Mouse (Mus musculus) embryonic fibroblast, embryonic 13.5 days (primary cell): ENCODE data around the gene Spag9. TPM values are rescaled to one million over a fixed set of nuclear protein-coding genes. Genes with fewer than 3 reads are reported as not detected.

Source experiments
- H3K27ac ChIP-seq: 2 replicates; pipeline ENCODE4 v1.5.1; 2012; ENCODE audit warnings: low read length, control low read depth, inconsistent platforms; ENCODE audit not compliant: insufficient read depth
- H3K4me1 ChIP-seq: 2 replicates; pipeline ENCODE4 v1.6.1; 2011; ENCODE audit warnings: low read length; ENCODE audit not compliant: control insufficient read depth, insufficient read depth
- H3K4me3 ChIP-seq: 2 replicates; pipeline ENCODE4 v1.5.1; 2011; ENCODE audit warnings: mild to moderate bottlenecking, control low read depth, low read length; ENCODE audit not compliant: insufficient read depth
- CTCF ChIP-seq: IDR thresholded peaks from 2 replicates; pipeline ENCODE4 v1.5.1; 2011; ENCODE audit warnings: mild to moderate bottlenecking, control low read depth, low read length, moderate library complexity, borderline replicate concordance; ENCODE audit not compliant: insufficient read depth
- POLR2A ChIP-seq: IDR thresholded peaks from 2 replicates; pipeline ENCODE4 v1.6.1; 2011; ENCODE audit warnings: low read depth, mild to moderate bottlenecking, control low read depth, low read length, moderate library complexity
- polyA plus RNA-seq: library from polyadenylated mRNA; stranded (reverse); fragments of >200 nt; gene quantifications from 2 replicates; pipeline ENCODE4 v1.2.4, GENCODE M21; 2011; ENCODE audit warnings: low read depth; ENCODE audit not compliant: missing spikeins, insufficient read length

Spag9 gene
- polyA plus RNA-seq, 1 experiment: 93.7 TPM

DNA sequence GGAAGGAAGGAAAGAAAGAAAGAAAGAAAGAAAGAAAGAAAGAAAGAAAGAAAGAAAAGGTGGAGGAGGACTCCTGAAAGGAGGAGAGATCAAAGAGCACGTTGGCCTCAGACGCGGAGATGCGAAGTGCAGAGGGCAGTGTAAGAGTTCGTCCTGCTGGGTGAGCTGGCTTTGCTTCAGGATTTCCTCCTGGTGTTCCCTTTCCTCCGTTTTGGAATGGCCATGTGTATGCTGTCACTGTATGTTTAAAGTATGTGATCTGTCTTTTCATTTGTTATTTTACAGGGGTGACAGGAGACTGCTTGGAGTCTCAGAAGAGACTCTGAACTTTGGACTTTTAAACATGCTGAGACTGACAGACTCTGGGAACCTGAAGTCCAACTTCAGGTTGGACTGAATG is 34.4 kb upstream of the Spag9 start:
- no peak for TF ChIP-seq CTCF
- TF ChIP-seq POLR2A: no peak
- peaks cover 16% of the 10 kb centered on the region; the same call in 1 of the 2 replicates for H3K4me1 ChIP-seq
- H3K27ac ChIP-seq: no peak overlapping the region
- H3K4me3 ChIP-seq: no peak overlapping the region

DNA sequence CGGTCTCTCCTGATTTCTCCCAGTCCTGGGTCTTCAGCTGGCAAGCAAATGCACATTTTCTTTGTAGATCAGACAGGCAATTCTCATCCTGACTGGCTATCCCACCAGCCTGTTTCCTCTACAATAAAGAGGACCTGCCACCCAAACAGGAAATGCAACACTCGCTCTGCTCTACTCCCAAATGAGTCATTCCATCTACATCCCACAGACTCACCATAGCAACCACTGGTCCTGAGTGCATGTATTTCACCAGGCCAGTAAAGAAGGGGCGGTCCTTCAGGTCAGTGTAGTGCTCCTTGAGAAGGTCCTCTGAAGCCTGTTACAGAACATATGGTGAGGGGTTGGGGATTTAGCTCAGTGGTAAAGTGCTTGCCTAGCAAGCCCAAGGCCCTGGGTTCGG is 32.9 kb upstream of the Spag9 start:
- H3K4me1 ChIP-seq: peaks cover 11% of the 10 kb centered on the region; the same call in 1 of the 2 replicates
- H3K4me3 ChIP-seq: no peak overlapping the region
- no peak overlapping the region for H3K27ac ChIP-seq
- TF ChIP-seq POLR2A (no peak), CTCF (no peak)

DNA sequence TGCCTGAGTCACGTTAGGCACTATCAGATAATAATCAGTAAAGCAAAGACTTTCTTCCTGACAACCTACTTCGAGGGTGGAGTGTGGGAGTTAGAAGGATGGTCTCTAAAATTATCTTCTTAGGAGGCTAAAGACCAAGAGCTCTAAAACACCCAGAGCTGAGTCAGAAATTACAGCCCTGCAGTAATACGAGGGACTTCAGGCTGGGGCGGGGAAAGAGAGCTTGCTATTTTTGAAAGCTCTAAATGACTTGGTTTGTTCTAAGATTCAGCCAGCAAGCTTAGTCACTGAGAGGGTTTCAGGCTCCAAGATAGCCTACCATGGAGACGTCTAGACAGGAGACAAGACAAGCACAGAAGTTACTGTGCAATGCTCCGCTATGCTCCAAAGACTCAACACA is 30.5 kb upstream of the Spag9 start:
- TF ChIP-seq POLR2A: no peak
- TF ChIP-seq CTCF: no peak
- no peak overlapping the region for H3K4me3 ChIP-seq
- no peak overlapping the region for H3K27ac ChIP-seq
- peaks cover 11% of the 10 kb centered on the region; the same call in 1 of the 2 replicates for H3K4me1 ChIP-seq

DNA sequence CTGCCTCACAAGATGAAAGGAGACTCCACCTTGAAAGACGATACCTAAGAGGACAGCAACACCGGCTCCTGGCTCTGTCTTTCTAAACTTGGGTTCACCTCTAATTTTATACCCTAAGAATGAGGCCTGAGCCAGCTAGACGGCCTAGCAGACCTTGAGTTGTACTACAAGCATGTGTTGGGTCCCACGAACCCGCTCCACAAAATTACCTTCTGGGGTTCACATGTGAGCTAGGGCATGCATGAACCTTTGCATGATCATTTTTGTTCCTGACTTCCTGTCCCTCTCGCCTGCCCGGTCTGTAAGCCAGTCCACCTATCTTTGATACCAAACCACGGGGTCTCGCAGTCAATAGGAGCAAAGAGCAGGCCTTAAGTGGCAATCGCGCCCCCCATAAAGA is 28.5 kb upstream of the Spag9 start:
- Histone ChIP-seq H3K4me3 (peak overlapping the region; percentile 79), H3K4me1 (peaks cover 11% of the 10 kb centered on the region; the same call in 1 of the 2 replicates), H3K27ac (peak overlapping the region; percentile 22; the same call in 1 of the 2 replicates)
- TF ChIP-seq CTCF (no peak), POLR2A (no peak)

DNA sequence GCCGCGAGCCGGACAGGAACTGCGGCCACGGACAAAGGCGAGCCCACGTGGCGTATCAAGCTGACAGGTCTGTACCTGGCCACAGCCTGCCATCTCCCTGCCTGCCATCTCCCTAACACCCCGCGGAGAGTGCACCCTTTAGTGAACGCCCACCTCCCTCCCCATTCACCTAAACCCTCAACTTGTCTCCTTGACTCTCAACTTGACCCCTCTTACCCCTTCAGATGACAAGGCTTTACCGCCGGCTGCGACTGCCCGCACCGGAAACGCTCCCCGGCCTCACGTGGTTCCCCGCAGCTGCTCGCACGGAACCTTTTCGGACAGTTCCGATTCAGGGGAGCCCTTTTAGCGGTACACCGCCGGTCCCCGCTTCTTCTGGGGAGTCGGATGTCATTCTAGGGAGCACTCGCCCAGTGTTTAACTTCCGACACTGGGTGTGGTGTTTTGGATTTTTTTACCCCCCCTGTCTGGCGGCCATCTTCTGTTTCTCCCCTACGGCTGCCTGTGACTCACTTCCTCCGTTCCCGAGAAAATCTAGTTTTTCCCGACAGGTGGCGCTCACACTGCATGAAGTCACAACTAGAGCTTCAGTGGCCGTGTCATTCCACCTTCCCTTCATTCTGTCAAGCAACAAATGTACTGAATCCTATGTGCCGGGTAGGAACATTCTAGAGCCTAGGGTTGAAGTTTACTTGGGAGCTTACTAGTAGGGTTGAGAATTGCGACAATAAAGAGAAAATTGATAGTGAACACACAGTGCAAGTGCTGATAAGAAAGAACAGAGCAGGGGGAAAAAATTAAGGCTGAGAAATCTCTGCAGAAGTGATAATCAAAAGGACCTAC is 27.7 kb upstream of the Spag9 start, which contains the start of the genes Gm20390 and Nme1:
Gene Gm20390, minus strand, starts transcription at position 289 of the 843 bp plus-strand sequence.
Gene Nme1, minus strand, starts transcription at position 517 of the 843 bp plus-strand sequence.
- H3K27ac ChIP-seq: peak within 1 kb of the TSS; percentile 22
- peak; percentile 59; the same call in 1 of the 2 replicates for TF ChIP-seq CTCF
- peak; percentile 70; the same call in 1 of the 2 replicates for TF ChIP-seq POLR2A
- peaks cover 8% of the 10 kb centered on the region; the same call in 1 of the 2 replicates for H3K4me1 ChIP-seq
- H3K4me3 ChIP-seq: peak within 1 kb of the TSS; percentile 79

DNA sequence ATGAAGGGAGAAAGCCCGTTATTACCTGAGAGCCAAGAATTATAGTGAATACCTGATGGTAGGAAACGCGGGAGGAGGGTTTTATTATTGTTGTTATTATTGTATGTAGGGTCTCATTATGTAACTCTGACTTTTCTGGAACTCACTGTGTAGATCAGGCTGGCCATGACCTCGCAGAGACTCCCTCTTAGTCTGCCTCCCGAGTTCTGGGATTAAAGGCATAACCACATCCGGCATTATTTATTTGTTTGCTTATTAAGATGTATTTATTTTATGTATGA is 27.1 kb upstream of the Spag9 start:
- Histone ChIP-seq H3K27ac (no peak overlapping the region), H3K4me3 (no peak overlapping the region), H3K4me1 (peaks cover 2% of the 10 kb centered on the region; the same call in 1 of the 2 replicates)
- TF ChIP-seq CTCF (no peak), POLR2A (0 out of 2 replicates have a peak, but pooled peaks have one; percentile 5)

DNA sequence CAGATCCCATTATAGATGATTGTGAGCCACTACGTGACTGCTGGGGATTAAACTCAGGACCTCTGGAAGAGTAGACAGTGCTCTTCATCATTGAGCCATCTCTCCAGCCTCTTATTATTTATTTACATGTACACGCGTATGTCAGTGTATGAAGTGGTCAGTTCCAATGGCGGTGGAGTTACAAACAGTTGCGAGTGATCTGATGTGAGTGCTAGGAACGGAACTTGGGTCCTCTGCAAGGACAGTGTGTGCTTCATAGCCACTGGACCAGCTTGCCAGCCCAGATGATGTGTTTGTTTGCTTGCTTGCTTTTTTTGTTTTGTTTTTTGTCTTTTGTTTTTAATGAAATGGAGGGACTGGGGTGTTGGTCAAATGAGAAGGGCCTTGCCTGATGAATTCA is 26.7 kb upstream of the Spag9 start:
- Histone ChIP-seq H3K4me3 (no peak overlapping the region), H3K4me1 (no peaks in the 10 kb centered on the region; the same call in 1 of the 2 replicates), H3K27ac (no peak overlapping the region)
- TF ChIP-seq CTCF: no peak
- no peak for TF ChIP-seq POLR2A

DNA sequence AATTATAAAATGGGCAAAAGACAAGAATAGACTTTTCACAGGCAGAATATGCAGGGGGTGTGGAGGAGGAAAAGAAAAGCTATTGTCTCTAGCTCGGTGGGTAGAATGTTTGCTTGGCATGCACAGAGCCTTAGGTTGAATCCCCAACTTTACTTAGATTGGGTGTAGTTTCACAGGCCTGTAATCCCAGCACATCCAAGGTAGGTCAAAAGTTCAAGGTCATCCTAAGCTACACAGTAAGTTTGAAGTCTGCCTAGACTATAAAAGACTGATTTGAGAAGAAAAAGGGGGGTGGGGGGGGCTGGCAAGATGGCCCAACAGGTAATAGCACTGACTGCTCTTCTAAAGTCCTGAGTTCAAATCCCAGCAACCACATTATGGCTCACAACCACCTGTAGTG is 26.1 kb upstream of the Spag9 start:
- no peak for TF ChIP-seq POLR2A
- no peak for TF ChIP-seq CTCF
- H3K4me1 ChIP-seq: no peaks in the 10 kb centered on the region; the same call in 1 of the 2 replicates
- H3K27ac ChIP-seq: no peak overlapping the region
- H3K4me3 ChIP-seq: no peak overlapping the region

DNA sequence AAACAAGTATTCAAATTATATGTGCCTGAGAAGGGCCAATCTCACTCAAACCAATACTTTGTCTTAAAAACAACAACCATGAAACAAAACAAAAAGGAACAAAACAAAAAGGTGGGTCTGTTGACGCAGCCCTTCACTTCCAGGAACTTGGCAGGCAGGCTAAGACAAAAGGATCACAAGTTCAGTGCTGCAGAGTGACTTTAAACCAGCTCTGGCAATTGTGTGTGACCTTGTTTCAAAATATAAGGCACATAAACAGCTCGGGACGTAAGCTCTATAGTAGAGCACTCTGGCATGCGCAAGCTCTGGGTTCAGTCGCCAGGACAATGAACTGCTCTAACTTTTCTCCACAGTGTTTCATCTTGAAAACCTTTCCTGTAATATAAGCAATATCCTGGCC is 22.9 kb upstream of the Spag9 start:
- Histone ChIP-seq H3K4me1 (no peaks in the 10 kb centered on the region), H3K4me3 (no peak overlapping the region), H3K27ac (no peak overlapping the region)
- TF ChIP-seq POLR2A: no peak
- no peak for TF ChIP-seq CTCF

DNA sequence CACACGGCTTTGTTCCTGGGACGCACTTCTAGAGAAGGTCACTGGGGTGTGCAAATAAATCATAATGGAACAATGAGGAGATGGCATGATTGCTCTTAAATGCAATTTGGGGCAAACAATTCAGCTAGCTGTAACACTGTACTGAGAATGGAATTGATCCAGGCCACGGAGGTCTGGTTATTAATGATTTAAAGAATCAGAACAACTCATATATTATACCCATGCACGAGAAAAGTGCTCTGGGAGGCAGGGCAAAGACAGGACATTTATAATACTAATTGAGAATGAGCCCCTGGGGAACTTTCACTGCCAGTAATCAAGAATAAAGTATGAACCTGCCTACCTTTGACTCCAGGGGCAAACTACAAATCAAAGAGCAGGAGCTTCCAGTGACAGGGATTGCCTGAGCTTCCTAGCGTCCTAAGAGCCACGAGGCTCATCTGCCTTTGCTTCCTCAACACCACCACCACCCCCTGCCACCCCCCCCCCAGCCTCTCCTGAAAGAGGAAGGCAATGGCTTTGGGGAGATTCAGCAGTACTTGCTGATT is 16.3 kb upstream of the Spag9 start:
- H3K4me3 ChIP-seq: no peak overlapping the region
- no peak for TF ChIP-seq CTCF
- no peak for TF ChIP-seq POLR2A
- H3K27ac ChIP-seq: no peak overlapping the region
- no peaks in the 10 kb centered on the region for H3K4me1 ChIP-seq

DNA sequence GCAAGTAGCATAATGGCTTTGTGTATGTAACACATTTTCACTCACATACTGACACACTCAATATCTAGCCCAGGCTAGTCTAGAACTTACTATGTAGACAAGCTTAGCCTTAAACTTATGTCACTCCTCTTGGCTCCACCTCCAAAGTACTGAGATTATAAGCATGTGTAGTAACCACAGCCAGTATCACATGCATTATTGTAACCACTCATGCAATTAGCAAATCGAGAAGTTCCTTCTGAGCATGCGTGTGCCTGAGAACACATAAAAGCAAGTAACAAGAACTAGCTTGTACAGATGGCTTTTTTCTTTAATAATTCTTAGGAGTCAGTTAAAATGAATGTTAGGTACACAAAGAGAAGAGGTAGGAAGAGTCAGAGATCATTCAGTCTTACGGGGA is 11.3 kb upstream of the Spag9 start:
- Histone ChIP-seq H3K4me1 (peaks cover 9% of the 10 kb centered on the region), H3K4me3 (no peak overlapping the region), H3K27ac (no peak overlapping the region)
- TF ChIP-seq CTCF (no peak), POLR2A (no peak)
